Mouse (Mus musculus) c-Kit-positive CD71-negative TER-119-negative erythroid progenitor cells, embryonic 14.5 days (primary cell): Measurements from ENCODE around the gene Hdac4.

Experiments used
- DNase-seq: peaks from one replicate; pipeline ENCODE4 v3.0.0-alpha.2; 2013; ENCODE audit warnings: low read depth

The Hdac4 gene

DNA sequence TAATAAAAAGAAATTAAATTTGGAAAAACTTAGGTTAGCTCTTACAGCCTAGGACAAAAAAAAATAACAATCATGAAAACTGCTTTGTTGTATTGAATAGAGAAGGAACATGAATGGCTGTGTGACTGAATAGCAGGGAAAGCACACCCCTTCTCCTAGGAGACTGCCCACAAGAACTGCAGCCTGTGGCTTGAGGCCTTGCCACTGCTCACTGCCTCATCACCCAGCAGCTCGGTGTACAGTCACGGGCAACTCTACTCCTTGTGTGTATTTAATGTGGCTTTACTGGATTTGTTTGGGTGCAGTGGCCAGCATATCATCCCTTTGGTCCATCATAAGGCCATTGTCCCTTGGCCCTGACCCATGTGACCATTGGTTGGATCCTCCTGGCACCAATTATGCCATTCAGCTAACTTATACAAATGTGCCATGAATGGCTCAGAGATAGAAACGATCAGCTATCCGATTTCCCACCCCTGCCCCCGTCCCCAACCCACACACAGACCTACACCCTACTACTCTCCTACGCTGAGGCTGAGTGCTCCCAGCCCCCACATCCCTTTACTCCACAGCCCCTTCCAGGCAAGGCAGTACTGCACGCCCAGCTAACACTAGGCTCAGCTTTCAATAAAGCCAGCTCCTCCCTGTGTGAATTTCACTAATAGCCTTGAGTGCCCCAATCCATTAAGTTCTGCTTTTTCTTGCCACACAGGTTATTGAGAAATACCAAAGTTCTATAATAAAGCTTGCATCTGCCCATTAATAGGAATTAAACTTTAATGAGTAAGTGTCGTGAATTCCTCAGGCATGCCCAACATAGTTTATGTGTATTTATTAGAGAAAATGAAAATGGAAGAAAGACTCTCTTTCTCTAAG is 134.1 kb downstream of the Hdac4 start:
- no peak for DNase-seq

DNA sequence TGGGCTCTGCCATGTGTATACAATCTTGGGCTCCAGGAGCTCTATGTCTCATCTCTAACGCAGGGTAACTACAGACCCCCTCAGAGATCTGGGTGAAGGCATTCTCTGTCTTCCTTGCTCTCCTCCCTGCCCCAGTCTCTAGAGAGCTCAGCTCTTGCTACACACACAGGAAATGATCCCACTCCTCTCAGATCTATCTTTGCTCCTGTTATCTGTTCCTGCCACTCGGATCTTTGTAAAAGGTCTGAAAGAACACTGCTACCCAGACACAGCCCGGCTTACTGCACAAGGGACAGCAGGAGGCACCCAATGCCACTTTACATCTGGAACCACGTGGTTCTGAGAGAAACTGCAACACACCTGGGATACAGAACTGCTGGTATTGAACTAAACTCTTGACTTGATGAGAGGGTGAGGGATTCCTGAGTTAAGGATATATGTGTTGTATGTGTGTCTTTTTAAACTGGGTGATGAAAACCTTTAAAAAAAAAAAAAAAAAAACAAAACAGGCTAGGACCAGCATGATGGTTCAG is 134.9 kb downstream of the Hdac4 start:
- no peak for DNase-seq

DNA sequence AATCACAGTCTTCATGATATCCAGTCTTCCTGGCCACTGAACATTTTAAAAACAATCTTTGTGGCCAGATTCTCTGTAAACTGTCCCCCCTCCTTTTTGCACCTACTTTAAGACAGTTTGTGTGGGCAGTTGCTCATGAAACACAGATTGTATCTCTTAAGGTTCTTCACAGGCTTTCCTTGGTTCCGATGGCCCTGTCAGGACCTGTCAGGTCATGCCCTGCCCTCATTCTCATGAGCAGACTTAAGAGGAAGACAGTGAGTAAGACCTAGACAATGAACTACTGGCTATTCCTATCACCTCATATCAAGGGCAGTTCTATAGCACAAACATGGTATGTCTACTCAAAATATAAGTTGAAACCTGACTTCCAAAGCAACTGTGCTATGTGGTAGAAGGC is 135.9 kb downstream of the Hdac4 start:
- no peak for DNase-seq

DNA sequence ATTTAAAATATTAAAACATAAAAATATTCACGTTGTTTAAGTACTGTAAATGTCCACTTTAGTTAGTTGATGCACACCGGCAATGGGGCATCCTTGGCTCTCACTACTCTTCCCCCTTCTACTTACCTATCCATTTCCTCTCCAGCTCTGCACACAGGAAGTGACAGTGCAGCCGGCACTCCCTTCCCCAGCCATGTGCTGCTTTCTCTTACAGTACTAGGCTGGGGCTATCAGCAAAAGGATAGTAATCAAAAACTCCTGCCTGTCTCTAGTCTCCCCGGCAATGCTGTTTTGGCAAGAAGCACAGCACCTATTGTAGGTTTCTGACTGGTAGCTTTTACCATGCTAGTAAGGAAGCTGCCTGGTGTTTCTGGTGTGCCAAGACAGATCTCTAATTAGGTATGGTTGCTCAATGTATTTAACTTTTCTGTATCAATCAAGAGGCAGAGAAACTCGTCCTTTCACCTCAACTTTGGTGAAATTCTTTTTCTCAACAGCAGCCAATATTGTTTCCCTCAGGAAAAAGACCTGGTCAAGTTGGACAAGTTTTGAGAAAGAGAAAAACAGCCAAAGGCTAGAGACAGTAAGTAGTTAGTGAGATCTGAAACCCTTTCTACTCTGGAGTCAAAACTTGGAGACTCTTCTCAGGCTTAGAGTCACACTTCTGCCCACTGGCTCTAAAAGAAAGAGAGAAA is 136.6 kb downstream of the Hdac4 start:
- no peak for DNase-seq

DNA sequence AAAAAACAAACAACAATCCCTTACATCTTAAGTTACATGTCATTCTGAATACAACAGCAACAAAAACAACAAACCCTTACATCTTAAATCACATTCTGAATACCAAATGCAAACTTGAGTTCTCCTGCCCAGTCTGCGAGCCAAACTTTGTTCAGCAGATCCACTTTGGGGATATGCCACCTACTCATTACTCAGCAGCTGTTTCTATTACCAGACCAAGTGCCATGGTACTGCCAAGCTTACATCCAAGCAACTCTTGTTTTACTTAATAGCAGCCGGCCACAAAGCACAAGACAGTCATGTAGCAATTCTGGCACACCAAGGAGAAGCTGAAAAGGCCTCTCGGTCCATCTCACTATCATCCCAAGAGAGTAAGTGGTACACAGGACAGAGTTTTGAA is 138.4 kb downstream of the Hdac4 start:
- DNase-seq = no peak

DNA sequence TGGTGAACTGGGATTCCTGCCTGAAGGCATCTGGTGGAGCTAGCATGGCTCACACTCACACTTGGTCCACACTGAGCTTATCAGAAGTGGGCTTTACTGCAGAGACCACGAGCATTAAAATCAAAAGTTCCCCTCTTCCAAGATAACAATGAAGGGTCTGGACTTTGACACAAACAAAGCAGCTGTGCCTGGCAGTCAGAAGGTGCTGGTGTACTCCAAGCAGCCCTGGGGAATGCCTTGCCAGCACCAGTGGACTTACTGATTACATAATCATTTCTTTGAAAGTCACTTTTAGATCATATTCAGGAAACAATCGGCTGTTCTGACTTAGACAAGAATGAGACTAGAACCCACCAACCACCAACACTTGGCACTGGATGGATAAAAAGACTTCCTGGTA is 140.3 kb downstream of the Hdac4 start:
- DNase-seq = no peak

DNA sequence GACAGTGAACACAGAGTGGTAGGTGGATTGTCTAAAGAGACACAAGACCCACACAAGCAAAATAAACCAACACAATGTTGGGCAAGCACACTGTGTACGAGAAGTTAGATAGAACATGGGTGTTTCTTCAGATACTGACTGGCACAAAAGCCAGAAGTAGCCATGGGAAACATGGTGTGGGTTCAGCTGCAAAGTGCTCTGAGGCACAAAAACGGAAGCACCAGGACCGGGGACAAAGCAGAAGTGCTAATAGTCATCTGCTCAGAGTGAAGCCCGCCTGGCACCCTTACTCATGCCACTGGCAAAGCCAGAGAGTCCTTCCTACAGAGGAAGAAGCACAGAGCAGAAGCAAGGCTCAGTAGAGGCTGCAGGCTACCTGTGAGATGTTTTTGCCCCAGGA is 143.3 kb downstream of the Hdac4 start:
- peak; percentile 34 for DNase-seq

DNA sequence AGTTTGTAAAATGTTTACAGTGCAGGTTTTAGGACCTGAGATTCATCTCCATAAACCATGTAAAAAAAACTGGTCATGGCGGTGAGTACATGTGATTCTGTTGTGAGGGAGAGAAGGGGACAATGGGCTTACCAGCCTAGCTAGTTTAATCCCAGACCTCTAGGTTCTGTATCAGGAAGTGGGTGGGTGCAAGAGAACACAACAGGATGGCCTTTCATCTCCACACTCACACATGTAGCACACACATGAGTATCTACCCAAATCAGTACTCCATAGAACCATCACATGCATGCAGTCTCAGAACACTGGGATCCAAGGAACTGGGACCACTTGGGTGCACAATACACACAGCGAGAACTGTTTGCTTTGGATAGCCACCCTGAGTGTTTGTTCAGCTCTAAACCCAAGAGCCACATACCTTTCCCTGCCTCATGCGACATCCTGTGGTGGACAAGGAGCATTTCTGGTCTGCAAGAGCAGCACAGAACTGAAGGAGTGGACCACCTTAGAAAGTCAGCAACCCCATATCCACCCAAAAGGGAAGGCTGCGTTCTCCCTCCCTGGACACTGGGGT is 143.9 kb downstream of the Hdac4 start:
- no peak for DNase-seq

DNA sequence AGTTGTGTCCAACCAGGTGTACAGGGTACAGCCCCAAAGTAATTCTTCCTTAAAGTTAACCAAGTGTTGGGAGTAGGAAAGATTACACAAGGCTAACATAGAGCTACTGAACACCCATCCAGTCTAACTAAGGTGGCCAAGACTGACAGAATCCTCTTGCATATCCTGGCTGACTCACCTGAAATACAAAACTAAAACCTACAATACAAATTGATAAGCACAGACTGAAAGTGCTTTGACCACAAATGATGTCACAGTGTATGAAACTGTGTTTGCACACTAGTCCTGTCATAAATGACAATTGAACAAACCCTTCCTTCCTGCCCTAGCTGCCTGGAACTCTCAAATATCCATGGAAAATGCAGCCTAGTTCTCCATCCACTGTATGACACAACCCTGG is 144.5 kb downstream of the Hdac4 start:
- no peak for DNase-seq

DNA sequence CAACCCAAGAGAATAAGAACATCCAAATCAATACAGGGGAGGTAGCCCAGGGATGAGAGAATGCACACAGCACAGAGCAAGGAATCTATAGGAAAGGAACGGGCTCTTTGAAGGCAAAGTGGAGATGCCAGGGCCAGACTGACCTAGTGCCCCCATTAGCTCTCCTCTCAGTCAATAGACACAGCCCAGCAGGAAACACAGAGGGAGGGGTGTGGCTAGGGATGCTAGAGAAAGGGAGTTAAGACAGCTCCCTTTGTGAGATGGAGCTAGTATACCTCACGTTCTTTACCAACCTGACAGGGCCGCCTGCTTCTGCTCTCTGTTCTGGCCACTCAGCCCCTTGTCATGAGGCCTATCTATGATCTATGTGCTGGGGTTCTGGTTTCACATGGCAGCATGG is 144.9 kb downstream of the Hdac4 start:
- no peak for DNase-seq

DNA sequence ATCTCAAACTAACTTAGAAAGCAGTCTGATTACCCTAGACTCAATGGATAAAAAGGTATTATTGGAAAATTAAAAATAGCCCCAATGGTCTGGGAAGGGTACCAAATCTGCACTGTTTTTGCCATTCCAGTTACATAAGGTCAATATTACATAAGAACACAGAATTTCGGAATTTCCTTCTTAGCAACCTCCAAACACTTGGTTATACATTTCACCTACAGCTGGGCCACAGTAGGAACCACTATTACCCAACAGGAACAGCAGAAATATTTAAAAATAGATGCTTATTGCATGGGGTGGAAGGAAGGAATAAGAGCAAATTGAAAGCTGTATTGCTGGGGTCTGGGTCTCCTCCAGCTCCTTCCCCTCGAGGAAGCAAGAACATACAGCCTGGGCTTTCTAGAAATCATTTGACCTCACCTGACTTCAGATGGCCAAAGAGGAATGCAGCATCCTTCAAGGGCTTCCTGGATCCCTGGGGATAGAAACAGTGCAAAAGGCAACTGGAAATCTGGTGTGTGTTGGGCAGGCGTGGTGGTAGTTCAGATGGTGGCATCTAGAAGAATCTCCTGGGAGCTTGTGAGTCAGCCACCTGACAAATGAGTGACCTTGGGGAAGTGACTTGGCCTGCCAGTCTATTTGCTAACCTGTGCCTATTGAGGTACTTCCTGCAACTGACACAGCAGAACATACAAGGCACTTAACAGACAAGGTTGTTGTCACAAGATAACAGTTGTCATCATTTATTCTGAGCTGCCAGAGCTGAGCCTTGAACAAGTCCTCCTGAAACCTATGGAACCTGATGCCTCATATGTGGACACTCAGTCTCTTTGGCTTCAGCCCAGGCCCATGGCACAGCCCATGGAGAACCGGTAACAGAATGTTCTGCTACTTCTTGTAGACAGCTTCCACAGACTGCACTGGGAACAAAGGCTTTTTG is 146.8 kb downstream of the Hdac4 start:
- DNase-seq = no peak

DNA sequence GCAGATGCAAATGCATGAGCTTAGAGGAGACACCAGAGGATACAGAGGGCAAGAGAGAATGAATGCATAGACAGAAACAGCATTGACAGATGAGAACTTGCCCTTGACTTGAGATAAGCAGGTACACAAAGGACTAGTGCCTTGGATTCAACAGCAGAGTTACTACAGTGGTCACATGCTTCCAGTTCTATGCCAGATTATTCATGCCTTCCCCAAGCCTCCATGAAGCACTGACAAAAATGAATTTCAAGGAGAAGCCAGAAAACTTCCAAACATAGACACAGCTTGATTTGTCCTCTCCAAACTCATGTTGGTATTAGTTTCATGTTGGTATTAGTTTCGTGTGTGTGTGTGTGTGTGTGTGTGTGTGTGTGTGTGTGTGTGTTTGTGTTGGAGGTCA is 149.8 kb downstream of the Hdac4 start:
- no peak for DNase-seq

DNA sequence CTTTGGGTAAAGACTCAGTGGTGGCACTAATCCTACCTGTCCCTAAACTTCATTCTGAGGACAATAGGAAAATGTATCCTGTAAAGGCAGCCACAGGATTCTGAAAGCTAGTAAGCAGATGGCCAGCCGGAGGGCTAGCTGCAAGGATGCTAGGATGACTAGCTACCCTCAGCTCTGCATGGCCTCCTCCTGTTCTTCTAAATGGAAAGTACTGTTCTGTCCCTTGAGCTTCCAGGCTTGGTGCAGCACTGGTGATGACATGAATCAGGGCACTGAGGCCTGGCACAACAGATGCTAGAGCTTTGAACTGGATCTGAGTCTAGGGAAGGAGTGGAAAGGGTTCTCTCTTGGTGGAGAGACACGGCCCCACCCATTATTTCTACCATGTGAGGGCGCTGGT is 150.6 kb downstream of the Hdac4 start:
- no peak for DNase-seq

DNA sequence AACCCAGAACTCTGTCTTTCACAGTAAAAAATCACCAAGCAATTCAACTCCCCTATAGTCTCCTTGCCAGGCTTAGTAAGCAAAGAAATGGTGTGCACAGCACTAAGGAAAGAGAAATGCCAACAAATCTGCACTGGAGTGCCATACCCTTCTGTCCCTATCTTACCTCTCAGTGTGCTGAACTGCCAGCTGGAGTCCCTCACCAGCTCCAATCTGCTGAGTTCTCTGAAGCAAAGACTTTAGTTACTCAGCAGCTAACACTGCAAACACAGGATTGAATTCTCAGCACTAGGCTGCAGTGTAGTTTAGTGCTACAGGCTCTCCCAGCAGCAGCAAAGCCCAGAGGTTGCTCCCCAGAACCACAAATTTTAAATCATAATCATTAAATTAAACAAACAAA is 151.5 kb downstream of the Hdac4 start:
- no peak for DNase-seq

DNA sequence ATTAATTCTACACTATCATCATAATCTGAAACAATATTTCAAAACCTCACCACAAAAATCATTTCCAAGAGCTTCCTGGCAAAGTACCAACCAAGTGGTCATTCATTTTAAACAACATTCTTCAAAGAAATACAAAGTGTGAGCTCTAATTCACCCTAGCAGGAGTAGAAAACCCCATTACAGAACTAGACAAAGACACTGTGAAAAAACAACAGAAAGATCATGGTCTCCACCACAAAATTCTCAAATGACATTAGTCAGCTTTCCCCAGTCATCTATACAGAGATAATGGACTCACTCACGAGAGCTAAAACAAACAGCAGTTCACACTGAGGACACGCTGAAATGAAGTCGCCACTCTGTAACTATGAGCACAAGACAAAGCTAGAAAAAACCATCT is 153.4 kb downstream of the Hdac4 start:
- DNase-seq = no peak

DNA sequence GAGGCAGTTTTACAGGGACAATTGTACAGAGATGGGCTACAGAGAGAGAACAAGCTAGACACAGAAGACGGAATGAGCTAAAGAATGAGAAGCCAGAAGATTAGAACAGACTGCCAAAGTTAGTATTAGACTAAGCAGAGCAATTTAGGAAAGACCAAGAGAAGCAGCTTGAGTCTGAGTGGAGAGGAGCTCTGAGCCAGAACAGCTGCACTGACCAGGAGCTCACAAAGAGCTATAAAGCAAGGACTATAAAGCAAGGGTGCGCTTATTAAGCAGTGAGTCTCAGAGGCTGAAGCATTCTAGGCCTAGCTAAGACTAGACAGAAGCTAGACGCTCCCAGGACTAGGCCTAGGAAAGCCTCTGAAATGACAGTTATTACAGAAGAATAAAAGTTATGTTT is 154.2 kb downstream of the Hdac4 start:
- no peak for DNase-seq

DNA sequence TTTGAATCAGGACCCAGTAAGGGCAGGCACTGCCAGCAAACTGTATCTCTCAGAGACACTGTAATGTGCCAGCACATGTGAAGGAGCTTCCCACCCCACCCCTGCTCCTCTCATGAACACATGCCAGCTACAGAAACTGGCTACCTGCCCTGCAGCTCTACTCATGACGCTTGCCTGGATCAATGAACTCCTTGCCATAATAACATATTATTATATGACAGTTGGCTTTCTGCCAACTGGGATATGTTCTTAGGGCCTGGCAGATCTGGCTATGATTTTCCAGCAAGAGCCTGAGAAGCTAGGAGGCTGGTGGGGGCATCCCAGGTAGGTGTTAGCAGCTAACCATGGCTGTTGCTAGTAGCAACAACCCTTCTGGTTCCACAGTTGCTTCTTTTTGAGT is 156.8 kb downstream of the Hdac4 start:
- DNase-seq = no peak

DNA sequence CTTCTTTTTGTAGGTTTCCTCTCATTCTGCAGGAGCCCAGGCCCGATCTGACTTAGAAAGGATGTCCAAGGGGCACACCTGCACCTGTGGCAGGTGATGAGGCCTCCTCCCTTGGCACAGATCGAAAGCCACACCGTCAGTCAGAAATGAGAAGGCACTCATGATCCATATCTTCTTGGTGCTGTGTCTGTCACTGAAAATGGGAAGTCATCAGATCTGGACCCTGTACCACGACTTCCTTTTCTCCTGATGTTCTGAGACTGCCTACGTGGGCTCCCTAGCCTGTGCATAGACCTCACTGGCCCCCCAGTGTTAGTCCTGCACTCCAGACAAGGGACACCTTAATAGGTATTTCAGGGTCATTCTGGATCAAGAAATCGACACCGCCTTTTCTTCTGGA is 158.5 kb downstream of the Hdac4 start:
- DNase-seq = no peak

DNA sequence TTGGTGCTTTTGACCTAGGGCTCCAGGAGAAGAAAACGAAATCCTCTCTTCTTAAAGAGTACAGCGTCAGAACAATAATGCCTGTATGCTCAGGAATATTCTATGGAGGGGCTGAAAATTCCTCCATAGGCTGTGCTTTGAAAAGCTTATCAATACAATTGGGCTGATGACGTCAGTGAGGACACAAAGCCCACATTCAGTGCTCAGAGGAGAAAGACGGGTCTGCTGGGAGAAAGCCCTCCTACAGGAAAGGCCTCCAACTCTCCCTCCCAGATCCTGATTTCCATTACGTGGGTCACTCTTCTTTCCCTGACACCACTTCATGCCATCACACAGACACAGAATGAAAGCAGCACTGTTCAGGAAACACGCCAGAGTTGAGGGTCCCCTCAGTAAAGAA is 159.7 kb downstream of the Hdac4 start:
- DNase-seq = no peak

DNA sequence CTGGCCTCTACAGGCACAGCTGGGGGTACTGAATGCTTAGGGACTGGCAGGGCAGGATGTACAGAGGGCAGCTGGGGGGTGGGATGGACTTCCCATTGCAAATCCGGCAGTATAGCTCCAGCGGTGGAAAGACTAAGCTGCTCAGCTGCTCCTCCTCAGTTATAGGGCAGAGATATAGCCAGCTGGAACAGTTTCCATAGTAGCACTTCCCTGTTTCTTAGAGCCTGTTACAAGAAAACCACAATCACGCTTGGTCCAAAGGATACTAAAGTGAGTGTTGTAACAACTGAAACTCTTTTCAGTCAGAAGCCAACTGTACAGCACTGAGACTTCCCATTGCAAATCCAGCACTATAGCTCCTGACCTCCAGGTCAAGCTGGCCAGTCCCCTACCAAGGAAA is 161.3 kb downstream of the Hdac4 start:
- DNase-seq = no peak

DNA sequence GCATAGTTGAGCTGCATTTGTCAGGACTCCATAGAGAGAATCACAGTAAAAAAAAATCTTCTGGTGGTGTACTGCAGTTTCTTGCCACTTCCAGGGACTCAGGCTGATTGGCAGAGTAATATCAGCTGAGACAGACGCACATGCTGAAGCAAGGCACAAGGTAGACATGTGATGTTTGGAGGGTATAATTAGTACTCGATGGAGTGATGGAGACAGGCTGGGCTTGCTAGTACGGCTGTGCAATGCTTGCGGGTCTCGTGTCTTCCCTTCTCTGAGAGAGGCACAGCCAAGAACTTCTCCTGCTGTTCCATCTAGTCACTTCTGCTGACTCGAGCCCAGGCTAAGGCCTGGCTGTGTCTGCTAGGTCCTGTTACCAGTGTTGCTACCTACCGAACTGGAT is 162.0 kb downstream of the Hdac4 start:
- DNase-seq = no peak

DNA sequence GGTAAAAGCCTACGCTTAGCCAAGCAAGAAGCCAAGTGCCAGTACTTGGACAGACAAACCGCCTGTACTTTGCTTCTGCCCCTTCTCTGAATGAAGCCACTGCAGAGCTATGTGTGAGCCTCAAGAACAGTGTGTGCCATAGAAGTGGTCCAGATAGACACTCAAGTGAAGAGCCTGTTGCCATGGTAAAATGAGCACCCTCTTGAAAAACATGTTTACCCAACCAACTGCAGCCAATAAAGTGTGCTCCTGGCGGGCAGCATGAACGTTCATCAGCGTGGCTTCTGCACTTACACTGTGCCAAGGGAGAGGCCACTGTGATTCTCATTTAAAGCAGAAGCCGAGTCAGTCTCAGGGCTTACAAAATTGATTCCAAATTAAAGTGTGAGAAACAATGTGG is 165.0 kb downstream of the Hdac4 start:
- DNase-seq = no peak
